Mouse (Mus musculus) yolk sac, embryonic 10.5 days (tissue): ENCODE results near the gene Tagln3.
A peak's percentile ranks its signal among the peaks of the same experiment; 100 is the strongest.

Experiments
- DNase-seq: peaks from one replicate; pipeline ENCODE4 v3.0.0-alpha.2; 2017; ENCODE audit warnings: low spot score

Gene Tagln3

GRCm38 (mm10) chr16:45720022-45720630, 4.3 kb downstream of the Tagln3 start:
- DNase-seq, result no peak

- no peak for DNase-seq
Observed at GRCm38 (mm10) chr16:45718296-45718695, 6.1 kb downstream of the Tagln3 start.

- no peak for DNase-seq
Observed at GRCm38 (mm10) chr16:45714489-45715150, 9.8 kb downstream of the Tagln3 start.

GRCm38 (mm10) chr16:45713878-45714277, 10.5 kb downstream of the Tagln3 start:
- no peak for DNase-seq

DNA sequence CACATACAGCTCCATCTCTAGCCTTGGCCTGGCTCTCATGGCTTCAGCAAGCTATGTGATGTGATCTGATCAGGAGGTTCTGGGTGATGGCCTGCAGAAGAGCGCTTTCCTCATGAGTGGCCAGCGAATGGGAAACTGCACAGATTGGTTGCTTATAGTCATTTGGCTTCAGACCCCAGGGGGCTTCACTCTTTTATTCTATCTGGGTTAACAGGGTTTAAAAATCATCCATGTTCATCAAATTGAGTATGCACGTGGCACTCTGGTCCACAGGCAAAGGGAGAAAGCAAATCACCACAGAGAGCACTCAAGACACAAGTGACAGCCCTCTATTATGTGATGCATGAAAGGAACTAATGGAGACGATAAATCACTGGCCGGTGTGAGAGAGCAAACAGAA, 11.1 kb downstream of the Tagln3 start:
- DNase-seq, result no peak

DNA sequence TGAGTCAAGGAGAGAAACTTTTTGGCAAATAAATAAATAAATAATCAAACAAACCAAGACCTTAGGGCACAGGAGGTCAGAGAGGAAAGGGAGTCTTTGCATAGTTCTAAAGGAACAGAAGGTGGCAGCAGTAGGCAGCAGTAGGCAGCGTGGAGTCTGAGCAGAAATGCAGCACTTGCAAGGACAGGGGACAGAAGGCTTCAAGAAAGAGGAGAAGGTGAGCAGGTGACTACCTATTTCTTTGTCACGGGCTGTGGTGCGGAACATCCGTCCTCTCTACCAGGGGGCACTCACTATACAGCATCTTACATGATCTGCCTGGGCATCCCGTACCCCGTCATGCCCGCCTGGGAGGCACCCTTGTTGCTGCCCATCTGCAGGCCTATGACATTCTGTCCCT, 13.1 kb downstream of the Tagln3 start:
- DNase-seq, result no peak

GRCm38 (mm10) chr16:45699301-45699700, 25.1 kb downstream of the Tagln3 start:
- DNase-seq, result no peak

GRCm38 (mm10) chr16:45697996-45698395, 26.4 kb downstream of the Tagln3 start:
- DNase-seq, result no peak

- no peak for DNase-seq
Observed at GRCm38 (mm10) chr16:45695445-45696160, 28.8 kb downstream of the Tagln3 start.

DNA sequence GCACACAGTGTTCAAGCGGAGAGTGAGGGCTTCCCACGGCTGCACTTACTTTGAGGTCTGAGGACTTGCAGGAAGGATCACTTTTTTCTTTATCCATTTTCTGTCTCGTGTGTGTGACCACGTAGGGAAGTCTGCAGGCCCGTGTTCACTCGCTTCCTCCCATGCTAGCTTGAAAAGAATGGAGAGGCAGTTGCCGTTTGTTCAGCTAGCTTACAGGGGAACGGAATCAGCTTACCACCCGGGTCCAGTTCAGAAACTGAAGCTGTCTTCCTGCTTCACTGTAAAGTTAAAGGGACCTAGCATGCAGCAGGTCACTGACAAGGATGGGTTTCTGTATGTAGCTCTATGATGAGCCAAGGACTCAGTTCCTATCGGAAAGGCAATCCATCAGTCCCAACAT, 30.9 kb downstream of the Tagln3 start, which contains the start of gene Tmprss7:
Gene Tmprss7, minus strand, starts transcription at position 101 of the 400 bp plus-strand sequence.
- no peak for DNase-seq

GRCm38 (mm10) chr16:45692851-45693250, 31.6 kb downstream of the Tagln3 start:
- DNase-seq, result no peak

GRCm38 (mm10) chr16:45690178-45690577, 34.2 kb downstream of the Tagln3 start:
- DNase-seq, result no peak

GRCm38 (mm10) chr16:45686833-45687232, 37.6 kb downstream of the Tagln3 start:
- no peak for DNase-seq

DNA sequence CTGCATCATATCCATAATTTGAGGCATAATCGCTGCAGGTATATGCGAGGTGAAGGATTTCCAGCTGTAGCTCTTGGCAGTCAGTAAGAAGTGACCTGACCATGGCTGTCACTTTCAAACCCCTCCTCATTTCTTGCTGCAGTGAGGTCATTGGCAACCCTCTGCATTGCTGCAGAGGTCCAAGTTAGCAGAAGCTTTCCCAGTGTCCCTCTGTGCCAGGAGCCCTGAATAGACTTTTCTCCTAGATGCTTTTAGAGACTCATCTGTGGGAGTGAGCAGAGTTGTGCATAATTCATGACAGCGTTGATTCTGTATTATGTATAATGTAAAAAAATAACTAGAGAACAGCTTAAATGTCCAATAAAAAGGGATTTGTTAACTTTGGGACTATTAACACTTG, 39.1 kb downstream of the Tagln3 start:
- DNase-seq, result no peak

GRCm38 (mm10) chr16:45684815-45685214, 39.6 kb downstream of the Tagln3 start:
- DNase-seq, result peak; percentile 24

GRCm38 (mm10) chr16:45676462-45676861, 47.9 kb downstream of the Tagln3 start:
- DNase-seq, result no peak

GRCm38 (mm10) chr16:45670005-45670404, 54.4 kb downstream of the Tagln3 start:
- no peak for DNase-seq

DNA sequence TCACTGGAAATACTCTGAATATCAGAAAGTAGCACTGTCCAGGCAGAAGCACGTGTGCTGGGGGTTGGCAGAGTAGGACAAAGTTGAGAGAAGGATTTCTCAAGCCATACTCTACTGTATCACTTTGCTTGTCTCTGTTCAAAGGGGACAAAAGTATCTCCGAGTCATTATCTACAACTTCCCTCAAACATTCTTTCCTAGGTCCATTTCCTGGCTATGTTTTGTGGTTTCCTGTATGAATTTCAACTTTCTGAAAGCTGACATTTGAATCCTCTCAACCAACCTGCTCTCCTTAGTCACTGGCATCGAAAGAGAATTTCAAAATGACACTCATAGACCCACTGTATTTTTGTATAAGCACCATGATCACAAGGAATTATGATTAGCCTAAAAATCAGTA, 56.2 kb downstream of the Tagln3 start:
- no peak for DNase-seq

DNA sequence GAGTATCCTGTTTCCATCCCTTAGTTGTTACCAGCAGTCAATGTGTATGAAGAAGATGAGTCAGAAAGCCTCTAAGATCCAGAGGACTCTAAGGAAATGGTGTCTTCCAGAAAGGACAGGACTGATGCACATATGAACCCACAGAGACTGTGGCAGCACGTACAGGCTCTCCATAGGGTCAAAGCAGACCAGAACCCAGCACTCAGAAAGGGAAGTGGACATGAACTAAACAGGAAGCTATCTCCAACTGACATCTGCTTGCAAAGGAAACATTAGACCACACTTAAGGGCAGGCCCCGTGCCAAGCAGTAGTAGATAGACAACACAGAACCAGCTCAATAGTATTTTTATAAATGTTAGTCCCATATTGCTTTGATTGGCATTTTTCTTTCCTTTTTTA, 58.3 kb downstream of the Tagln3 start:
- DNase-seq, result no peak

- no peak for DNase-seq
Observed at GRCm38 (mm10) chr16:45662381-45662780, 62.0 kb downstream of the Tagln3 start.
